Mouse (Mus musculus) left cerebral cortex, postnatal 25 days (tissue): ENCODE measurements around the gene Rdm1. TPM values are rescaled to one million over a fixed set of nuclear protein-coding genes. Genes with fewer than 3 reads are reported as not detected.
"Not testable (repeated sequence)": the region's sequence is repeated elsewhere in the genome, so short reads cannot be mapped to it uniquely, and the experiment has no call there.

Experiments used
- DNase-seq, 2 experiments: peaks; one replicate each; pipeline ENCODE4 v3.0.0; 2022; ENCODE audit warnings: low spot score in 2 of 2, mixed read lengths in 1 of 2
- intact Hi-C: fragments of 180-260 bp; cut with DNase I; formaldehyde crosslinking; loops from one replicate; pipeline ENCODE4 v1.15.1; 2025
- total RNA-seq, 2 experiments: library from RNA; stranded (reverse); gene quantifications; 2 replicates each; pipeline ENCODE4 v1.2.3; 2021

Rdm1 gene
- total RNA-seq, 2 experiments from 2014 or later, result 6.0 to 7.2 TPM

DNA sequence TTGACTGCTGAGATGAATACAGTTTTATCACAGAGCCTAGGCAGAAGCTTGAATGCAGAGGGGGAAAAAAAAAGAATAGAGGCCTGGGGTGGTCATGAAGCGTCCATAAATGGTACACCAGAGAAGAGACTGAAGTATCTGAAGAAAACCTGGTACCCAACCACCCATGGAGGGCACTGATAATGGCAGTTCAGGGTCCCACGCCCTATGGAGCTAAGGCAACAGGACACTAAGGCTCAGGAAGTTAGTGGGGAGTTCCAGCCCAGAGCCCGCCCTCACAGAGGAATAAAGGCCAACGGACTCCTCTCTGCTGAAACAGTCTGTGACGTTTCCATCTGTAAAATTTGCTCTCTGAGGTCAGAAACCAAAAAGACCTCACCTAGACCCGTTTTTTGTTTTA is 11.6 kb upstream of the Rdm1 start:
- no peak for DNase-seq

DNA sequence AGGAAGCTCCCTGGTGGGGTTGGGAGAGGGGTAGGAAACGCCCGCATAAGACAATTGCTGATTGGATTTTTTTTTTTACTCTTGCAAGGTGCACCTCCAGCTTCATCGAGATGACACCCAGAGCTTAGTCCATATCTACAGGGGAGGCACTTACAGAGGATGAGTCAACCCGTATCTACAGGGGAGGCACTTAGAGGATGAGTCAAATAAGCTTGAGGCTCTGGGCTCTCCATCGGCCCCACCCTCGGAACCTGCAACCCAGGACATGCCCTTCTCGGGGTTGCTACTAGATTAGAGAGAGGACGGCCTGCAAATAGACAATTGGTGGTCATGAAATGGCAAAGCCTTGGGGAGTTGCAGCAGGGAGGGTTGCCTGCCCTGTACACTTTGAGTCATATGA is 10.9 kb upstream of the Rdm1 start:
- no peak for DNase-seq
- intact Hi-C loops, result no loop called here

More for the DNA sequence above, 11.6 kb upstream of the Rdm1 start:
- intact Hi-C loops, result no loop called here

DNA sequence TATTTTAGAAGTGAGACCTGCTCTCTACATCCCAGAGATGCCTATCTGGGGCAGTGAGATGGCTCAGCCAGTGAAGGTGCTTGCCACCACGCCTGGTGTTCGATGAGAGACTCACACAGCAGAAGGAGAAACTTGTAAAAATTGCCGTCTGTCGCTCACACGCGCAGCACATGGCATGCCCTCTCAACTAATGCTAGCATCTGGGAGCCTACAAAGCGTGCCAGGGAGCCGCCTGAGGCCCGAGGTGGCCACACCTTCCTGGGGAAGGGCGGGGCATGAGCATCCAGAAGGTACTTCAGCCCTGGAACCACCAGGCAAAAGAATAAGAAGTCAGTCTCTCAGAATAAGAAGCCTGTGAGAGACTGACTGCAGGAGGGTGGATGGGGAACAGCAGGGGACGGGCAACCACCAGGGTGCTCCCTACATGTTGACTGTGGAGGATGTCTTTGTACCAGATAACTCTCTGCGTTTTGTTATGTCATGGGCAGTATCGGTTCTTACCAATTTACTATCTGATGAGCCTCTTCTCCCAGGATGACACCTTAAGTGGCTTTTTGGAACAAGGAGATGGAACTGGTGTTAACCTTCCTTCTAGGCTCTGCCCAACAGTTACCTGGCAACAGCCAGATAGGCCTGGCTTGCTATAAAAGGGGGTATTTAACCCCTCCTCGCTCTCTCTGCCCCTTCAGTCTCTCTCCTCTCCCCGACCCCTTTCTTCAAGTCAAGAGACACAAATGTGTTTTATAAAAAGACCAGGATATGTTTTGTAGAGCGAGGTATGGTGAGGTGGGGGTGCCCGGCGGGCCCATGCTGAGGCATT is 9.8 kb upstream of the Rdm1 start:
- intact Hi-C loops, result no loop called here

DNA sequence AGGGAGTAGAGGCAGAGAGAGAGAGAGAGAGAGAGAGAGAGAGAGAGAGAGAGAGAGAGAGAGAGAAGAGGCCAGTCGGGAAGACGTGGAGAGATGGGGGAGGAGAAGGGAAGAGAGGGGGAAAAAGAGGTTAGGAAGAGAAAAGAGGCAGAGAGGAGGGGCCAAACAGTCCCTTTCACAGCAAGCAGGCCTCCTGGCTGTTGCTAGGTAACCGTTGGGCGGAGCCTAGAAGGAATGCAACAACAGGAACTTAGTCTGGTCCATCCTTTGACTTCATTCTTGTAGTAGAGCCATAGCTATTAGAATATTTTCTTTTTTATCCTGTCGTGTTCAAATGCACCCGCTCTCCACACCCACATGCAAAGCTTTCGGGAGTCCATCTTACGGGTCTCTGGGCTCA is 9.1 kb upstream of the Rdm1 start:
- DNase-seq, result peak in 1 of 2 experiments; percentile 7
- intact Hi-C loops, result no loop called here

More for the DNA sequence above, 9.8 kb upstream of the Rdm1 start:
- no peak for DNase-seq

DNA sequence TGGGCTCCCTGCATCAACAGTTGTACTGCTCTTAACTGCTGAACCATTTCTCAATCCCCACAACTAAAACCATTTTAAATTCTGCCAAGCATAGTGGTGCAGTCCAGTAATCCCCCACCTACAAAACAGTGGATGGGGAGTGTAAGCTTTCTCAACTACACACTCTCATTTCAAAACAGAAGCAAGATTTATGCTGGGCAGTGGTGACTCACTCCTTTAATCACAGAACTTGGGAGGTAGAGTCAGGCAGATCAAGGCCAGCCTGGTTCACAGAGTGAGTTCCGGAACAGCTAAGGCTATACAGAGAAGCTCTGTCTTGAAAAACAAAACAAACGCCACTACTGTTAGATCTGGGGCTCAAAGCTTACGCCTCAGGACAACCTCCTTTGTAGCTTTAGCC is 8.4 kb upstream of the Rdm1 start:
- intact Hi-C loops, result no loop called here
- DNase-seq, result no peak

DNA sequence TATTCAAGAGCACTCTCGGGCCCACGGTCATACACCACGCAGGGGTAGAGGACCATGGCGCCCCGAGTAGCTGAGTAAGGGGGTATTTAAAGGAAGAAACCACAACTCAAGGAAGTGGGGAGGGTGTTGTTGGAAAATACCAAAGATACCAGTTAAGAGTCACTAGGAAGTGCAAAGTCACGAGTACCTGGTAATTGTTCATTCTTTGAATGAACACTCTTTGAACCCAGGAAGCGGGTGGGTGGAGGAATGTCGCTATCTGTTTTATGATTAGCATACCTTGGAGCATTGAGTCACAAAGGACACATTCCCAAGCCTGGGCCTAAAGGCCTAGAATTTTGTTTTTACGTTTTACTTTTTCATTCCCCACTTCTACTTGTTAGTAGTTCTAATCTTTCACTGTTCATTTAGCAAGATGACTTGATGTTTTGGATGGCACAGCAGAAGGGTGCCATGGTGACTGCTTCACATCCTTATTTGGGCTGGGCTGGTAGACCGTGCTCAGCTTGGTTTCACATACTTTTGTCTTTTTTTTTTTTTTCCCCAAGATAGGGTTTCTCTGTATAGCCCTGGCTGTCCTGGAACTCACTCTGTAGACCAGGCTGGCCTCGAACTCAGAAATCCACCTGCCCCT is 6.9 kb upstream of the Rdm1 start:
- intact Hi-C loops, DNase-seq: not testable (repeated sequence)

DNA sequence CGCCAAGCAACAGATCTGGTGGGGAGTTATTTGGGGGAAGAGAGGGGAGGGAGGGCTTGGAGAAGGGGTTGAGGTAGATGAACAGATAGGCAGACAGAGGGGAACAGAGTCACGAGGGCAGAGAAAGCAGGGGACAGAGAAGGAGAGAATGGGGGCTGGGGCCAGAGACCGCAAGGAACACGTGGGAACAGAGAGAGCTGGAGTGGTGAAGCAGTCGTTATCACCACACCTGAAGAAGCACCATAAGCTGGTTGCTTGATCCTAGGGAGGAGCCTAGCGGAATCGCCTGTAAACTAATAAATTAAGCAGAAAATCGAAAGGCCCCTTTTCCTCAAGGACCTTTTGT is 373 bp upstream of the Rdm1 start:
- intact Hi-C loops, result no loop called here
- DNase-seq, result no peak

DNA sequence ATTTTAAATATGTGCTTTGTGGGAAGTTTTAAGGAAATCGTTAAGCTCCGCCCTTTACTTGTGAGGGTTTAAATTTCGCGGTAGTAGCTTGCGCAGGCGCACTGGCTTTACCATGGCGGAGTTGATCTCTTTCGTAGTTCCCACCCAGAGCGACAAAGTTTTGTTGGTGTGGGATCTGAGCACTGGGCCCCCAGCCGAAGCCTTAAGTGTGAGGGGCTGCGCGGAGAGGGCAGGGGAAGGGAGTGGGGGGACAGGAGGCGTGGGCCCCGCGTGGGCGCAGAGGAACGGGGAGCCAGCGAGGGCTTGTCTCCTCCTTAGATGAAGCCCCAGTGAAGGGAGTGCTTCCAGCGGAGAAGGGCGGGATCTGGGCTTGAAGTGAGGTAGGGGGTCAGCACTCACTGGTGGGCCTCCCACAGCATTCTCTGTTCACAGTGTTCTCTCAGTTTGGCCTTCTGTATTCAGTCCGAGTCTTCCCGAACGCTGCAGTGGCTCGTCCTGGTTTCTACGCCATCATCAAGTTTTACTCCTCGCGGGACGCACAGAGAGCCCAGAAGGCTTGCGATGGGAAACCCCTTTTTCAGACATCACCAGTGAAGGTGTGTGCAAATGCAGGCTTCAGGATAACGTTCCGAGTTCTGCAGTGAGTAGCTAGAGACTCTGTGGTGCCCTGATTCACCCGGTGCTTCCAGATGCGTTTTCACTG is 1.0 kb downstream of the Rdm1 start:
- DNase-seq, result peak; percentile 68 to 72
- intact Hi-C loops, result no loop called here

DNA sequence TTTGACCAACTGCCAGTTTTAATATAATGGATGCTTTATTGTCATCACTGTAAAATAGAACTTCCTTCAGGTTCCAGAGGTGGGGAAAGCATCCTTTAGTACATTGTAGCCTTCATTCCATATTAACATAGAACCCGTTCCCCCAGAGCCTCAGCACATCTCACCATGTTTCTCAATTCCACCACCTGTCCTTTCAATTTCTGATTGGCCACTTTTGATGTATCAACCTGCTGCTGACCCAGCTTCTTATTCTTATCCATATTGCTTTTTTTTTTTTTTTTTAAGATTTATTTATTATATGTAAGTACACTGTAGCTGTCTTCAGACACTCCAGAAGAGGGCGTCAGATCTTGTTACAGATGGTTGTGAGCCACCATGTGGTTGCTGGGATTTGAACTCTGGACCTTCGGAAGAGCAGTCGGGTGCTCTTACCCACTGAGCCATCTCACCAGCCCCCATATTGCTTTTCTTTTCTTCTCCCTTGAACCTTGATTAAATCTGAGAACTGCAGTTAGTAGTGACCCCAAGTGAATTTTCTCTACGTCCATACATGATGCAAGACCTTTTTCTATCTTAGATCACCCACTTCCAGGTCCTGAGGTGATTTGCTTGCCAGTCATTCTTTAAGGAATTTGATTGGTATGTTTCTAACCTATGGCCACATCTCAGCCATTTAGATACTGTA is 1.9 kb downstream of the Rdm1 start:
- intact Hi-C loops, DNase-seq: not testable (repeated sequence)

DNA sequence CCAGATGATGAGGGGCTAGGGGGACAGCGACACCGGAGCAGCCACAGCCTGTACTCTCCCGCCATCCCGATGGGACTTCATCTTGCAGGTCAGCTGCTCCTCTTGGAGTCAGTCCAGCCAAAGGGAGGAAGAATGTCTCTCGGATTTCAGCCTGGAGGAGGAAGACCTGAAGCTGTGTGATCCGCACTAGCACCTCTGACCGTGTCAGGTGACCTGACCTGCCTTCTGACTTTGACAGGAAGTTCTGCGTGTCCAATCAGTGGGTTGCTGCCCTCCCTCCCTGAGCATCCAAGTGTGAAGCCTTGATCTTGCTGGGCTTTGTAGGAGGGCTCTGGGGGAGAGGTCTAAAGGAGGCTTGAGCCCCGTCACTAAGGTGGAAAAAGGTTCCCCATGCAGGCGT is 8.7 kb downstream of the Rdm1 start:
- no peak for DNase-seq
- intact Hi-C loops, result no loop called here

DNA sequence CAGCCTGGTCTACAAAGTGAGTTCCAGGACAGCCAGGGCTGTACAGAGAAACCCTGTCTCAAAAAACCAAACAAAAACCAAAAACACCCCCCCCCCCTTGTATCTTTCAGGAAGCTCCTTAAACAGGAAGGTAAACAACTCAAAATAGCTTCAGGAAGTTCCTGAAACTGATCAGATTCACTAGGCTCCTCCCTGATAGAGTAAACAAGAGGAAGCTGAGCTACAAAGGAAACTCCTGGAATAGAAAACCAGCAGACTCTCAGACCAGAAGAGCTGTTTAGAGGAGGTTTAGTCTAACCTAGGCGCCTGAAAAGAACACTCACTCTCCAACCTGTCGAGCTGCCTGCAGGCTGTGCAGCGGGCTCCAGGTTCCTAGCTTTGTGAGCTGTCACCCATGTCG is 12.8 kb downstream of the Rdm1 start:
- intact Hi-C loops, result no loop called here
- no peak for DNase-seq

DNA sequence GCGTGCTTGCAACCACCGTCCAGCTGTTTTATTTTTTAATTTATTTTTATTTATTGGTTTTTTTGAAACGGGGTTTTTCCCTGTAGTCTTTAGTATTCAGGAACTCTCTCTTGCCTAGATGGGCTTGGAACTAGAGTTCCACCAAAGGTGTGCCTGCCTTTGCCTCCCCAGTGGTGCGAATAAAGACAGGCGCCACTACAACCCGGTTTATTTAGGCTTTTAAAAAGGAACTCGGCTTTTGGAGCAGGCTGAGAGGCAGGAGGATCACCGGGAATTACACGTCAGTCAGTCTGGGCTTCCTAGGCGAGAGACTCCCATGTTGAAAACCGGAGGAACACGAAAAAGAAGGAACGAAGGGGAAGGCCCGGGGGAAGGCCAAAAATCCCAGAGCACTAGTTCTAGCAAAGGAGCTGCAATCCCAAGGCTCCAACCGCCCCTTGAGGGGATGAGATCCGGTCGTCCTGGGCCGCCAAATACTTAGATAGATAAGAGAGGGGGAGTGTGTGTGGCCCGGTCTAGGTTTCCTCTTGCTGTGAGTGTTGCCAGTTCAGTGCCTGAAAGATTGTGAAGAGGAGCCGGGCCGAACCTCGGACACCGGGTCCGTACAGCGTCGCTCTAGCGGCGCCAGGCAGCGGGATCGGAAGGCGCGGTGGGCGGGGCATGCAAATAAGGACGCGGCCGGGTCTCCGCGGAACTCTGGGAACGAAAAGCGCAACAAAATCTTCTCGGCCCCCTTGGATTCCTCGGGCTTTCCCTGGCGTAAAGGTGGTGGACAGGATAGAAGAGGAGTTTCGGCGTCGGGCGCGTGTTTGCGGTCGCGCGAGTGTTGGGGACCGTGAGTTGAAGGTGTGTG is 14.1 kb downstream of the Rdm1 start:
- intact Hi-C loops, result not testable (repeated sequence)
- peak; percentile 81 to 85 for DNase-seq

DNA sequence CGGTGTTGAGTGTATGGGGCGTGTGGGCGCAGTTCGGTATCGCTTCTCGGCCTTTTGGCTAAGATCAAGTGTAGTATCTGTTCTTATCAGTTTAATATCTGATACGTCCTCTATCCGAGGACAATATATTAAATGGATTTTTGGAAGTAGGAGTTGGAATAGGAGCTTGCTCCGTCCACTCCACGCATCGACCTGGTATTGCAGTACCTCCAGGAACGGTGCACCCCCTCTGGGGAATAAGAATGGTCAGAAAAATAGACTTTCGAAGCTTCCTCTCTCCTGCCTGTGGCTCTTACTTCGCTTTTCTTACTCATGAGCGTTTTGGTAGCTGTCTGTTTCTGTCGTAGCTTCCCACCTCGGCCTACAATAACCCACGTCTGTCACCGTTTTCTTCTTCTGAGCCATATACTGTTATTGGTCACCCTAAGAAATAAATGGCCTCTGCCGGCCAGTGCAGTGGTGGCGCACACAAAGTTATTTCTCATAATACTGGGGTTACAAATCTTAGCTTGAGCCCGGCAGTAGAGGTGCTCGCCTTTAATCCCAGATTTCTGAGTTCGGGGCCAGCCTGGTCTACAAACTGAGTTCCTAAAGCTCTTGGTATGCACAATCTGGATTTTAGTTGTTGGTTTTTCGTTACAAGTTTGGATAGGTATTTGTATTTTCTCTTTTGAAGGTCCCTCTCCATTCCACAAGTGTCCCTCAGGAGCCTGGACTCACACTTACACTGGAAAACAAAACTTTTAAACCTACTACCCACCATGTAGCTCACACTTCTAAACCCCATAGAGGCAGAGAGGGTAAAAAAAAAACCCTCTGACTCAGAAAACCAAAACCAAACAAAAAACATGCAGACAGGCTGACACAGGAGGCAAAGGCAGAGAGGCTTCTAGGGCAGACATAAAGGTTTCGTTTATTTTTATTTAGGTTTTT is 15.0 kb downstream of the Rdm1 start:
- DNase-seq, result peak; percentile 12 to 69
- intact Hi-C loops, result not testable (repeated sequence)

DNA sequence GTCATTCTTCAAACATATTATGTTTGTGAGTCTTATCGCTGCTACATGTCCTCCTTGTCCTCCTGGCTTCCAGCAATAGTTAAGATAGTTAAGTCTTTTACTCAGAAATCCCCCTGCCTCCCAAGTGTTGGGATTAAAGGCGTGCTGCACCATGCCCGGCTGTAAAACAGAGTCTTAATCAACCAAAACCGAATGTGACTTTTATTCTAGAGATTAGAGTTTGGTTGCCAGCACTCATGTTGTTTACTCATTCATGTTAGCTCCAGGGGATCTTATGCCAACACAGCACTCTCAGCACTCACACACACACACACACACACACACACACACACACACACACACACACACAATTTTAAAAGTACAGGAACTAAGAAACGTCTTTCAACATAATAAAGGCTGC is 15.9 kb downstream of the Rdm1 start:
- intact Hi-C loops, result no loop called here
- no peak for DNase-seq

DNA sequence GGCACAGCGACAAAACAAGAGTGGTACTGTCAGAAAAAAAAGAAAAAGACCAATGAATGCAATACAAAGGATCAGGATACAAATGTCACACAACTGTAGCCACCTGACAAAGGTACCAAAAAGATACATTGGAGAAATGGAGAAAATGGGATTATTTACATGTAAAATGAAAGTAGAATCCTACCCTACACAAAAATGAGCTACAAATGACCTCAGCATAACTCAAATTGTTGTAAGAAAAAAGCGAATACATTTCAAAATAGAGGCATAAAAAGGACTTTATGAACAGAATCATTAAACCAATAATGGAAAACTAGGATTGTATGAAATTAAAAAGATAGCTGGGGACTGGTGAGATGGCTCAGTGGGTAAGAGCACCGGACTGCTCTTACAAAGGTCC is 17.6 kb downstream of the Rdm1 start:
- DNase-seq, result no peak
- intact Hi-C loops, result no loop called here

DNA sequence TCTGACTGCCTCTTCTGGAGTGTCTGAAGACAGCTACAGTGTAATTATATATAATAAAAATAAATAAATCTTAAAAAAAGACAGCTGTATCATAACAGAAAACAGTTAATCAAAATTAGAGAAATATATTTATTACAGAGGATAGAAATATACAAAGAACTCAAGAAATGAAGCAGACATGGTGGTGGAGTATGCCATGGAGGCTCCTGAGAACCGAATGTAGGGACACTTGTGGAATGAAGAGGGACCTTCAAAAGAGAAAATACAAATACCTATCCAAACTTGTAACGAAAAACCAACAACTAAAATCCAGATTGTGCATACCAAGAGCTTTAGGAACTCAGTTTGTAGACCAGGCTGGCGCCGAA is 18.0 kb downstream of the Rdm1 start:
- intact Hi-C loops, result not testable (repeated sequence)

DNA sequence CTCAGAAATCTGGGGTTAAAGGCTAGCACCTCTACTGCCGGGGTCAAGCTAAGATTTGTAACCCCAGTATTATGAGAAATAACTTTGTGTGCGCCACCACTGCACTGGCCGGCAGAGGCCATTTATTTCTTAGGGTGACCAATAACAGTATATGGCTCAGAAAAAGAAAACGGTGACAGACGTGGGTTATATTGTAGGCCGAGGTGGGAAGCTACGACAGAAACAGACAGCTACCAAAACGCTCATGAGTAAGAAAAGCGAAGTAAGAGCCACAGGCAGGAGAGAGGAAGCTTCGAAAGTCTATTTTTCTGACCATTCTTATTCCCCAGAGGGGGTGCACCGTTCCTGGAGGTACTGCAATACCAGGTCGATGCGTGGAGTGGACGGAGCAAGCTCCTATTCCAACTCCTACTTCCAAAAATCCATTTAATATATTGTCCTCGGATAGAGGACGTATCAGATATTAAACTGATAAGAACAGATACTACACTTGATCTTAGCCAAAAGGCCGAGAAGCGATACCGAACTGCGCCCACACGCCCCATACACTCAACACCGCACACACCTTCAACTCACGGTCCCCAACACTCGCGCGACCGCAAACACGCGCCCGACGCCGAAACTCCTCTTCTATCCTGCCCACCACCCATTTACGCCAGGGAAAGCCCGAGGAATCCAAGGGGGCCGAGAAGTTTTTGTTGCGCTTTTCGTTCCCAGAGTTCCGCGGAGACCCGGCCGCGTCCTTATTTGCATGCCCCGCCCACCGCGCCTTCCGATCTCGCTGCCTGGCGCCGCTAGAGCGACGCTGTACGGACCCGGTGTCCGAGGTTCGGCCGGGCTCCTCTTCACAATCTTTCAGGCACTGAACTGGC is 18.7 kb downstream of the Rdm1 start:
- intact Hi-C loops, result not testable (repeated sequence)

More for the DNA sequence above, 18.0 kb downstream of the Rdm1 start:
- DNase-seq, result not testable (repeated sequence)

More for the DNA sequence above, 18.7 kb downstream of the Rdm1 start:
- DNase-seq, result peak; percentile 64 to 73
